Mouse (Mus musculus): ENCODE results near the gene Fxyd7.

- no peak for TF ChIP-seq GATA1 (IDR thresholded peaks at IDR 0.05; ENCODE audit: low read length)
- TF ChIP-seq TAL1 (IDR thresholded peaks at IDR 0.05; ENCODE audit: low read length) = no peak
These were observed 346 bp downstream of the Fxyd7 start for GRCm38 (mm10) chr7:31050921-31051320.
